Mouse (Mus musculus) cerebellum, postnatal 36 days (tissue): ENCODE data around the gene Calm5.
"Not testable (repeated sequence)": the region's sequence is repeated elsewhere in the genome, so short reads cannot be mapped to it uniquely, and the experiment has no call there.

ENCODE experiments used
- DNase-seq, 2 experiments: peaks; one replicate each; pipeline ENCODE4 v3.0.0; 2021 to 2022; ENCODE audit warnings: mixed read lengths in 2 of 2

The Calm5 gene

GRCm38 (mm10) chr13:3853648-3854333 lies at the start of gene Calm5:
Gene Calm5 (plus strand): TSS chr13:3854173.
- not testable (repeated sequence) for DNase-seq

- no peak for DNase-seq
Observed at GRCm38 (mm10) chr13:3804186-3804585, 49.8 kb upstream of the Calm5 start, which contains the start of gene Calml3. Gene Calml3 (minus strand): TSS chr13:3804316.

GRCm38 (mm10) chr13:3805132-3805531 lies 48.8 kb upstream of the Calm5 start:
- DNase-seq: no peak

DNA sequence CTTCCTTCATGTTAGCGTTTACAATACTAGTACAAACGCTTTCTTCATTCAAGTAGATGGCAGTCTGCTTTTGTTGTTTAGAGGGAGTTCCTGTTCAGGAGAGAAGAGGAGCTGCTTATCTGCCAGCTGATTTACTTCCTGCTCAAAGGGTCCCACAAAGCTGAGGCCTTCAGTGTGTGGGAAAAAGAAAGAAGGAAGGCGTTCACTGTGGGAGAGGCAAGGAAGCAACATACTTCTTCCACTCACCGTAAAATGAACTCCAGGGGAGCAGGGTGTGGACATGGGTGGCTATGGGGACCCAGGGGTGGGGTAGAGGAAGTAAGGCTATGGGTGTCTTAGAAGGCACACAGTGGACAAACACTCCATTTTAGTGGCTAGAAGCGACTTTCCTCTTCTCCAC lies 48.3 kb upstream of the Calm5 start:
- DNase-seq: no peak

- no peak for DNase-seq
Observed at GRCm38 (mm10) chr13:3807131-3807827, 46.7 kb upstream of the Calm5 start.

GRCm38 (mm10) chr13:3818012-3818739 lies 35.8 kb upstream of the Calm5 start:
- DNase-seq: no peak

GRCm38 (mm10) chr13:3818740-3819076 lies 35.3 kb upstream of the Calm5 start:
- no peak for DNase-seq

DNA sequence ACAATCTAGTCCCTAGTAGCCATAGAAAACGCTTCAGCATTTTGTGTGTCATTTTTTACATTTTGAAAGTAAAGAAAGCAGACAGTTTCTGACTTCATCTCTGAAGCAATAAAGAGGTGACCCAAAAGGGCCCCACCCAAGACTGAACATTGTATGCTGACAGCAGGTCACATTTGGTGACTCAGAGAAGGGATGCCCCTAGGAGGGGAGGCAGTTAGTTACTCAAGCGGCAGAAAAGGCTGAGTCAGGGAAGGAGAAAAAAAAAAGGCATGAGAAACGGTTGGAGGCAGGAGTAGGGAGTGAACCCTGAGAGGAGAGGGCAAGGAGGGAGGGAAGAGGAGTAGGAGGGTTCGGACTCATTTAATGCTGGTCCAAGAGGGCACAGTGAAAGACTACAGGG lies 31.9 kb upstream of the Calm5 start:
- DNase-seq: no peak

- no peak for DNase-seq
Observed at GRCm38 (mm10) chr13:3825726-3826125, 28.2 kb upstream of the Calm5 start.

GRCm38 (mm10) chr13:3831546-3831945 lies 22.4 kb upstream of the Calm5 start:
- DNase-seq: no peak

DNA sequence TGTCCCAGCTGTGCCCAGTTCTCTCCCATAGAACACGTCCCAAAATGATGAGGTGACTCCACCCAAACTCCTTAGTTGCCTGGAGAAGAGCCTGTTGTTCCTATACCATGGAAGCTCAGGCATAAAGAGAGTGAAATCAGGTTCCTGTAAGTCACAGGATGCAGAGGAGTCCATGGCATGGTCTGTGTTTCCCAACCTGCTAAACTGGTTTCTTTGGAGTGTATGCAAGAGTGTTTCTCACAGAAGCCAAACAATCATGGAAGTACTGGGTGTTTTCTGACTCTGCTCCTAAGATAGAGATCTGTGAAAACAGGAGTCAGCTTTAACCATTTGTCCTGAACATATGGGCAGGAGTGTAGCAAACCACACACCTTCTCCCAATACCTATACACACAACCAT lies 22.0 kb upstream of the Calm5 start:
- no peak for DNase-seq

- DNase-seq: no peak
Observed at GRCm38 (mm10) chr13:3832450-3832849, 21.5 kb upstream of the Calm5 start.

GRCm38 (mm10) chr13:3833644-3834043 lies 20.3 kb upstream of the Calm5 start:
- DNase-seq: not testable (repeated sequence)

DNA sequence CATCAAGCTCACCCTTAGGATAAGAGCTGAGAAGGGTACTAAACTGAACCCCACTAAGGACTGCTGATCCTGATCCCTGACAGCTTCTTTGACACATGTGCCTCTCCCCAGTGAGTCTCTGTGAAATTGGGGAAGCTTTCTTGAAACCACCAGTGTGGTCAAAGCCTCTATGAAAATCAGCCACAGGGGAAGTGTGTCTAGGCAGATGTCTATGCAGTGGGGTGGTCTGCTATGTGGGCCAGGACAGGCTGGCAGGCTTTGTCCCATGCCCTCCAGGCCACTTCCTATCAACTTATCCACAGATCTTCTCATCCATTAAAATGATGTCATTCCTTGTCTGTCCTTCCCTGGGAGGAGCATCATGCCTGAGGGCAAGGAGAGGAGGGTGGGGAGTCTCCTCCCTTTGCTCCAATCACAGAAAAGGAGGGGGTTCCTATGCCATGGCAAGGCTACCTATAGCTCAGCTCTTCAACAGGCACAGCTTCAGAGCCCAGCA lies 16.6 kb upstream of the Calm5 start, which contains the start of gene Calm4:
Gene Calm4 (plus strand): TSS at position 446 of the 496 bp plus-strand sequence.
- DNase-seq: not testable (repeated sequence)

- not testable (repeated sequence) for DNase-seq
Observed at GRCm38 (mm10) chr13:3840662-3841061, 13.3 kb upstream of the Calm5 start.

DNA sequence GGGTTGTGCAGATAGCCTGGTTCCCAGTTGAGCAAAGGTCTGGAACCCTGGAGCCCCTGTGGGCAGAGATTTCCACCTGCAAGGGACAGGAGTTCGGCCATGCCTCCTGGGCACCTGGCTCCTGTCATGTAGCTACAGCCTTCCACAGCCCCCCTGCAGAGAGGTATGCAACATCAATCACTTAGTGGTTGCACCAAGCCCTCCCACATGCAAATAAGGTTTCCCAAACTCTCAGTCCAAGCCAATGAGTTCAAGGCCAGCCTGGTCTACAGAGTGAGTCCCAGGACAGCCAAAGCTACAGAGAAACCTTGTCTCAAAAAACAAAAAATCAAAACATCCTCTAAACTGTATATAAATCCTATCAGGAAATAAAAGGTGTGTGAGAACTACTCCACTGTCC lies 3.6 kb upstream of the Calm5 start:
- no peak for DNase-seq

- DNase-seq: no peak
Observed at GRCm38 (mm10) chr13:3854856-3855255, 883 bp downstream of the Calm5 start.

GRCm38 (mm10) chr13:3856252-3856651 lies 2.3 kb downstream of the Calm5 start:
- DNase-seq: no peak

DNA sequence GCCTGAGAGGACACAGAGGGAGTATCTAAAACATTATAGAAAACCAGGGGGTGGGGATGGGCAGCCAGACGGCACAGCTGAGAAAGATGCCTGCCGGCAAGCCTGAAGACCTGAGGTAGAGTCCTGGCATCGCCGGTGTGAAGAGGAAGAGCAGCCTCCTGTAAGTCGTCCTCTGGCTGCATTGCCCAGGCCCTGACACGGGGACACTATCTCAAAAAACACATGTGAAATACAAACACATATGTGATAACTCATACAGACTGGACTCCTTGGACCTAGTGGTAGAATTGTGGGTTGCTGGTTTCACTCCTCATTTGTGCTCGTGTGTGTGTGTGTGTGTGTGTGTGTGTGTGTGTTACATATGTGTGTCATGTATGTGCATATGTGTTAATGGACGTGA lies 7.3 kb downstream of the Calm5 start:
- no peak for DNase-seq

- DNase-seq: no peak
Observed at GRCm38 (mm10) chr13:3862325-3862724, 8.4 kb downstream of the Calm5 start.

- DNase-seq: no peak
Observed at GRCm38 (mm10) chr13:3862922-3863580, 9.1 kb downstream of the Calm5 start.

DNA sequence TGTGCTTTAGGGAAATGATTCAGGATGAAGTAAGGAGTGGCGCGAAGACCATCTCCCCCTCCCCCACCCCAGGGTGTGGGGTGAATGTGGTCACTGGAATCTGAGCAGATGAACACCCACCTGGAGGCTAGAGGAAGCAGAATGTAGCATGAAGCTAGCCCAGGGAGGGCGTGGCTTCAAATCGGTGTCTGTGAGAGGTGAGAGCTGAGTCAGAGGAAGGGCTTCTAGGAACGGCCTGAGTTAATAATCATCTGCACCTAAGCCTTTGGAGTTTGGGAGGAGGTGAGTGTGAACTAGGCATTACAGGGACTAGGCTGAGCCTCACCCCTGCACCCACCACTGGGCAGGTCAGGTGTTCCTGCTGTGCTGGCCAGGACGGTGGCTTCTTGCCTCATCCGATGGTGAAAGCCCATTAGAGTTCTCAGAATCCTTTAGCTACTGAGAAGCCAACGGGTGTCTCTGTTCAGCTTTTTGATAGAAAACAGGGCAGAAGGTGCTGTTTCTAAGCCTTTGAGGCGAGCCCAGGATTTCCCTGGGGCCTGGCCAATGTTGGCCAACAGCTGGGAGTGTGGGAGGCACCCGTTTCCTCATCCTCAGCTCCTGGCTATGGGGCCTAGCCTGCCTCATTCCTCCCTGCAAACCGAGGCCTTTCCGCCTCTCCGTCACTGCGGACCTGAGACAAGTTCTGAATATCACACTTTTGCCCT lies 11.8 kb downstream of the Calm5 start:
- no peak for DNase-seq
